Mouse (Mus musculus) CH12.LX (cell line): Measurements from ENCODE around the gene Ergic1. TPM values are rescaled to one million over a fixed set of nuclear protein-coding genes. Genes with fewer than 3 reads are reported as not detected.

Experiments
- DNase-seq: peaks from one replicate; pipeline ENCODE4 v3.0.0-alpha.2; 2013; ENCODE audit errors: extremely low read depth
- H3K27ac ChIP-seq: 2 replicates; pipeline ENCODE4 v1.5.1; 2012; ENCODE audit warnings: low read depth, mild to moderate bottlenecking, control low read depth, moderate library complexity; ENCODE audit not compliant: insufficient read depth
- H3K27me3 ChIP-seq: replicated peaks from 2 replicates; pipeline ENCODE3; 2012; ENCODE audit warnings: inconsistent platforms
- H3K36me3 ChIP-seq, 2 experiments: replicated peaks in 1 of 2; 2 replicates each; pipeline versions ENCODE3 to v1.6.1; 2012; ENCODE audit warnings: inconsistent platforms in 1 of 2, low read length in 1 of 2, mild to moderate bottlenecking in 1 of 2, mixed read lengths in 1 of 2, moderate library complexity in 1 of 2; ENCODE audit not compliant: control insufficient read depth in 1 of 2, insufficient read depth in 1 of 2
- H3K4me1 ChIP-seq, 2 experiments: 2 replicates each; pipeline ENCODE4 v1.6.1; 2012; ENCODE audit warnings: inconsistent platforms in 1 of 2, moderate library complexity in 1 of 2; ENCODE audit not compliant: insufficient read depth in 2 of 2, control insufficient read depth in 1 of 2
- H3K4me2 ChIP-seq: 2 replicates; pipeline ENCODE4 v1.6.1; 2012; ENCODE audit warnings: low read depth, mild to moderate bottlenecking, control low read depth; ENCODE audit not compliant: poor library complexity, insufficient read depth, severe bottlenecking
- H3K4me3 ChIP-seq, 3 experiments: fragments of 150-350 bp in 1 of 3; sonication (generic) in 1 of 3; replicated peaks in 1 of 3; 2 replicates each; pipeline versions ENCODE3 to v1.5.1; 2011 to 2012; ENCODE audit warnings: low read depth in 2 of 3, low read length in 2 of 3, mild to moderate bottlenecking in 2 of 3, moderate library complexity in 2 of 3, control low read depth in 1 of 3, improper control_type of control experiment in 1 of 3, inconsistent platforms in 1 of 3, mixed read lengths in 1 of 3; ENCODE audit not compliant: poor library complexity in 1 of 3
- H3K79me2 ChIP-seq: replicated peaks from 2 replicates; pipeline ENCODE4 v1.6.1; 2012; ENCODE audit warnings: mild to moderate bottlenecking, moderate library complexity; ENCODE audit not compliant: control insufficient read depth, poor library complexity, insufficient read depth, severe bottlenecking; ENCODE audit errors: extremely low read depth
- H3K9ac ChIP-seq: 2 replicates; pipeline ENCODE4 v1.6.1; 2012; ENCODE audit warnings: low read depth, mild to moderate bottlenecking, control low read depth, moderate library complexity; ENCODE audit not compliant: insufficient read depth
- H3K9me3 ChIP-seq: replicated peaks from 2 replicates; pipeline ENCODE3; 2012; ENCODE audit warnings: low read length, inconsistent platforms, mixed read lengths
- BHLHE40 ChIP-seq: IDR thresholded peaks from 2 replicates; pipeline ENCODE4 v1.6.1; 2011; ENCODE audit warnings: mild to moderate bottlenecking, low read depth, low read length, improper control_type of control experiment
- CHD1 ChIP-seq: IDR thresholded peaks from 2 replicates; pipeline ENCODE4 v1.6.1; 2012; ENCODE audit warnings: low read depth, low read length, improper control_type of control experiment, inconsistent platforms
- CTCF ChIP-seq, 2 experiments: IDR thresholded peaks in 1 of 2; conservative IDR thresholded peaks in 1 of 2; 2 replicates each; pipeline ENCODE4 v1.5.1; 2011 to 2012; ENCODE audit warnings: low read depth in 2 of 2, low read length in 2 of 2, improper control_type of control experiment in 1 of 2, inconsistent platforms in 1 of 2, mild to moderate bottlenecking in 1 of 2, moderate library complexity in 1 of 2
- E2F4 ChIP-seq: IDR thresholded peaks from 2 replicates; pipeline ENCODE4 v1.6.1; 2011; ENCODE audit warnings: low read depth, low read length, improper control_type of control experiment; ENCODE audit not compliant: insufficient replicate concordance
- EP300 ChIP-seq: IDR thresholded peaks from 2 replicates; pipeline ENCODE4 v1.6.1; 2011; ENCODE audit warnings: low read length, improper control_type of control experiment
- ETS1 ChIP-seq: conservative IDR thresholded peaks from 2 replicates; pipeline ENCODE4 v1.6.1; 2012; ENCODE audit warnings: low read depth, mild to moderate bottlenecking, inconsistent platforms, low read length, improper control_type of control experiment, moderate library complexity
- HCFC1 ChIP-seq: IDR thresholded peaks from 2 replicates; pipeline ENCODE4 v1.6.1; 2012; ENCODE audit warnings: low read depth, mild to moderate bottlenecking, inconsistent platforms, low read length, improper control_type of control experiment
- MAFK ChIP-seq: IDR thresholded peaks from 2 replicates; pipeline ENCODE4 v1.6.1; 2011; ENCODE audit warnings: low read length, improper control_type of control experiment; ENCODE audit not compliant: insufficient replicate concordance
- MAX ChIP-seq: IDR thresholded peaks from 2 replicates; pipeline ENCODE4 v1.6.1; 2011; ENCODE audit warnings: low read length, improper control_type of control experiment
- MAZ ChIP-seq: IDR thresholded peaks from 2 replicates; pipeline ENCODE4 v1.6.1; 2012; ENCODE audit warnings: low read depth, mild to moderate bottlenecking, inconsistent platforms, low read length, improper control_type of control experiment, moderate library complexity
- MEF2A ChIP-seq: IDR thresholded peaks from 2 replicates; pipeline ENCODE4 v1.6.1; 2014; ENCODE audit warnings: low read depth, mild to moderate bottlenecking, inconsistent platforms, low read length, improper control_type of control experiment, borderline replicate concordance
- MXI1 ChIP-seq: IDR thresholded peaks from 2 replicates; pipeline ENCODE4 v1.6.1; 2011; ENCODE audit warnings: mild to moderate bottlenecking, low read depth, low read length, improper control_type of control experiment
- NELFE ChIP-seq: IDR thresholded peaks from 2 replicates; pipeline ENCODE4 v1.6.1; 2011; ENCODE audit warnings: low read depth, low read length, improper control_type of control experiment
- NRF1 ChIP-seq: IDR thresholded peaks from 2 replicates; pipeline ENCODE4 v1.6.1; 2014; ENCODE audit warnings: low read depth, mild to moderate bottlenecking, inconsistent platforms, low read length, improper control_type of control experiment, moderate library complexity
- POLR2A ChIP-seq: IDR thresholded peaks from 2 replicates; pipeline ENCODE4 v1.6.1; 2011; ENCODE audit warnings: low read depth, mild to moderate bottlenecking, improper control_type of control experiment, low read length
- SIN3A ChIP-seq: IDR thresholded peaks from 2 replicates; pipeline ENCODE4 v1.6.1; 2012; ENCODE audit warnings: low read length, improper control_type of control experiment, inconsistent platforms
- SMC3 ChIP-seq: IDR thresholded peaks from 2 replicates; pipeline ENCODE4 v1.6.1; 2011; ENCODE audit warnings: low read depth, low read length, improper control_type of control experiment
- TCF12 ChIP-seq: IDR thresholded peaks from 2 replicates; pipeline ENCODE4 v1.6.1; 2014; ENCODE audit warnings: low read depth, mild to moderate bottlenecking, inconsistent platforms, low read length, improper control_type of control experiment
- UBTF ChIP-seq: IDR thresholded peaks from 2 replicates; pipeline ENCODE4 v1.6.1; 2012; ENCODE audit warnings: low read depth, mild to moderate bottlenecking, inconsistent platforms, low read length, improper control_type of control experiment, moderate library complexity
- USF1 ChIP-seq: IDR thresholded peaks from 2 replicates; pipeline ENCODE4 v1.6.1; 2014; ENCODE audit warnings: low read depth, mild to moderate bottlenecking, inconsistent platforms, low read length, improper control_type of control experiment
- USF2 ChIP-seq: conservative IDR thresholded peaks from 2 replicates; pipeline ENCODE4 v1.6.1; 2011; ENCODE audit warnings: low read depth, low read length, improper control_type of control experiment
- ZC3H11A ChIP-seq: IDR thresholded peaks from 2 replicates; pipeline ENCODE4 v1.6.1; 2012; ENCODE audit warnings: low read depth, mild to moderate bottlenecking, inconsistent platforms, low read length, improper control_type of control experiment
- ZKSCAN1 ChIP-seq: IDR thresholded peaks from 2 replicates; pipeline ENCODE4 v1.6.1; 2012; ENCODE audit warnings: low read depth, inconsistent platforms, low read length, improper control_type of control experiment, borderline replicate concordance
- ZMIZ1 ChIP-seq: IDR thresholded peaks from 2 replicates; pipeline ENCODE4 v1.6.1; 2012; ENCODE audit warnings: low read depth, mild to moderate bottlenecking, inconsistent platforms, low read length, improper control_type of control experiment
- ZNF384 ChIP-seq: IDR thresholded peaks from 2 replicates; pipeline ENCODE4 v1.6.1; 2012; ENCODE audit warnings: low read depth, low read length, improper control_type of control experiment, inconsistent platforms
- dilution Hi-C: fragments of 300-500 bp; cut with MboI; formaldehyde crosslinking; loops from 2 replicates; pipeline ENCODE4 v1.14.3; 2020; ENCODE audit warnings: low sequenced_read_pairs; ENCODE audit not compliant: extremely low pct_unique_long_range_greater_than_20kb, extremely low pct_ligation_motif_present
- in situ Hi-C: fragments of 300-500 bp; cut with MboI; formaldehyde crosslinking; loops from 3 replicates; pipeline ENCODE4 v1.14.3; 2019; ENCODE audit warnings: low sequenced_read_pairs, low pct_ligation_motif_present, low pct_unique_long_range_greater_than_20kb, mixed read lengths
- polyA plus RNA-seq: library from polyadenylated mRNA; unstranded; fragments of >175 nt; gene quantifications from 2 replicates; pipeline ENCODE4 v1.2.1, GENCODE M21; 2012; ENCODE audit warnings: low read depth; ENCODE audit not compliant: insufficient read length
- total RNA-seq, 2 experiments: library from RNA; depleted of rRNA; stranded (reverse); fragments of 300-350 nt in 1 of 2; fragments of >200 nt in 1 of 2; gene quantifications; 2 replicates each; pipeline ENCODE4 v1.2.3; 2012 to 2014

Ergic1 gene
- total and polyA plus RNA-seq, 3 experiments, result 93.5 to 142 (median 131) TPM

DNA sequence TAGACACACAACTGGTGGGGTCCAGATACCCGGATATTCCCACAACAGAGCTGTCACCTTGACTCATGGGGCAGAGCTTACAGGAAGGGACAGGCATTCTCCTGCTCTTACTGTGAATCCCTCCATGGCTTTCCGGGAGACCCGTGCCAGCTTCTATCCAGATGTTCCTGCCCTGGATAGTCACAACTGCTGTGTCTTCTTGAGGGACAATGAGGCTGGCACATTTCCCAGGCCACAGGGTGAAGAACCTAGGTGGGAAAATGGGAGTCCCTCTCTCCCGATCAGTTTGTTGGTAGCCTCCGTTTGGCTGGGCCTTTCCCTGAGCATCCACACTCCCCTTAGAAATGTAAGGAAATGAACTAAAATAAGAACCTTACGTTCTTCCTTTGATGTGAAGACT lies 32.5 kb upstream of the Ergic1 start:
- no peaks in the 10 kb centered on the region for H3K27me3 ChIP-seq
- H3K9ac ChIP-seq, result no peak overlapping the region
- no peak for TF ChIP-seq ZKSCAN1
- TF ChIP-seq ZMIZ1, result no peak
- no peak for TF ChIP-seq MAZ
- TF ChIP-seq USF1, result no peak
- TF ChIP-seq USF2, result no peak
- TF ChIP-seq E2F4, result no peak
- TF ChIP-seq EP300, result no peak
- TF ChIP-seq MAX, result no peak
- no peak for TF ChIP-seq MEF2A
- no peak for TF ChIP-seq ZNF384
- no peak for TF ChIP-seq ETS1
- no peak for TF ChIP-seq NRF1
- H3K79me2 ChIP-seq, result no peaks in the 10 kb centered on the region
- no peak overlapping the region for H3K4me2 ChIP-seq
- peaks cover 4% of the 10 kb centered on the region for H3K9me3 ChIP-seq
- no peak for DNase-seq
- no peaks in the 10 kb centered on the region for H3K36me3 ChIP-seq
- no peak overlapping the region for H3K4me3 ChIP-seq
- no peak overlapping the region for H3K27ac ChIP-seq
- in situ Hi-C loops (no loop called here), dilution Hi-C loops (no loop called here)
- H3K4me1 ChIP-seq, result peaks cover 29 to 39% of the 10 kb centered on the region in 2 experiments

DNA sequence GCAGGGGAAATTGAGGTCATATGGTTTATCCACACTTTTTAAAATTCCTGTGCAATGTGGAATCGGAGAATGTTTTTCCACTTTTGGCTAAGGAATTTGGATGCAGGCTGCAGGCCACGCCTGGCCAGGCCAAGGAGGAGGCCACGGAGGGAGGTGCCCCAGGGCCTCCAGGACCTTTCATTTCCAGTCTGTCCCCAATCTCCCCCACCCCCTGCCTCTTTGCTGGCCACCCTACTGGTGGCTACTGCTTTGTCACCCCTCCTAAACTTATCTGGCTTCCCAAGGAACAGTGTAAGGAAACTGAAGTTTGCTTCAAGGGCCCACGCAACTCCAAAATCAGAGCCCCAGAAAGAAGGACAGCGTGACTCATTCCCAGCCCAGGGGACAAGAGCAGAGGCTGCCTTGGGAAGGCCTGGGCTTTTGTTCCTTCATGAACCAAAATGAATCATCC lies 31.5 kb upstream of the Ergic1 start:
- Histone ChIP-seq H3K4me2 (no peak overlapping the region), H3K36me3 (no peaks in the 10 kb centered on the region), H3K27me3 (no peaks in the 10 kb centered on the region), H3K4me3 (no peak overlapping the region), H3K79me2 (no peaks in the 10 kb centered on the region), H3K9me3 (peaks cover 4% of the 10 kb centered on the region), H3K4me1 (peaks cover 31 to 47% of the 10 kb centered on the region in 2 experiments), H3K9ac (no peak overlapping the region), H3K27ac (no peak overlapping the region)
- TF ChIP-seq UBTF (no peak), MXI1 (no peak), SIN3A (no peak), NRF1 (no peak), ETS1 (no peak), CHD1 (no peak), MAX (no peak), MAZ (no peak), MAFK (no peak), TCF12 (no peak), EP300 (no peak), BHLHE40 (no peak), NELFE (no peak), SMC3 (no peak), POLR2A (no peak), HCFC1 (no peak), ZC3H11A (no peak), ZNF384 (no peak), ZKSCAN1 (no peak), CTCF (conservative IDR thresholded peaks at IDR 0.05 in 1 of 2, IDR thresholded peaks at IDR 0.05 in 1 of 2; ENCODE audit: low read depth in 2 of 2, low read length in 2 of 2) (no peak)
- no peak for DNase-seq
- dilution Hi-C loops (no loop called here), in situ Hi-C loops (no loop called here)
